Mouse (Mus musculus) frontal cortex, postnatal 36 days (tissue): ENCODE measurements around the gene Idh2.
A peak's percentile ranks its signal among the peaks of the same experiment; 100 is the strongest.

Experiments
- DNase-seq, 2 experiments: peaks; one replicate each; pipeline ENCODE4 v3.0.0; 2022; ENCODE audit warnings: low spot score in 2 of 2

The Idh2 gene

GRCm38 (mm10) chr7:80085970-80086715 lies 29.0 kb downstream of the Idh2 start:
- DNase-seq = no peak

- DNase-seq = no peak
Measured at GRCm38 (mm10) chr7:80084484-80084931, 30.7 kb downstream of the Idh2 start.

GRCm38 (mm10) chr7:80081586-80082554 lies 33.3 kb downstream of the Idh2 start:
- no peak for DNase-seq

- peak; percentile 44 to 58 for DNase-seq
Measured at GRCm38 (mm10) chr7:80078792-80079301, 36.3 kb downstream of the Idh2 start.

GRCm38 (mm10) chr7:80077801-80078200 lies 37.4 kb downstream of the Idh2 start:
- no peak for DNase-seq

- no peak for DNase-seq
Measured at GRCm38 (mm10) chr7:80076961-80077716, 38.1 kb downstream of the Idh2 start.

GRCm38 (mm10) chr7:80075946-80076583 lies 39.1 kb downstream of the Idh2 start:
- no peak for DNase-seq

- DNase-seq = no peak
Measured at GRCm38 (mm10) chr7:80074921-80075441, 40.2 kb downstream of the Idh2 start.

GRCm38 (mm10) chr7:80073506-80073905 lies 41.7 kb downstream of the Idh2 start:
- no peak for DNase-seq

GRCm38 (mm10) chr7:80072297-80072696 lies 42.9 kb downstream of the Idh2 start:
- peak; percentile 62 to 69 for DNase-seq

GRCm38 (mm10) chr7:80071209-80071608 lies 44.0 kb downstream of the Idh2 start:
- DNase-seq = no peak

- DNase-seq = peak; percentile 70 to 72
Measured at GRCm38 (mm10) chr7:80069615-80070327, 45.4 kb downstream of the Idh2 start.

- DNase-seq = no peak
Measured at GRCm38 (mm10) chr7:80068341-80068740, 46.9 kb downstream of the Idh2 start.

- DNase-seq = no peak
Measured at GRCm38 (mm10) chr7:80066675-80067455, 48.3 kb downstream of the Idh2 start.

- no peak for DNase-seq
Measured at GRCm38 (mm10) chr7:80065250-80065649, 49.9 kb downstream of the Idh2 start.

GRCm38 (mm10) chr7:80063902-80064736 lies 51.1 kb downstream of the Idh2 start:
- no peak for DNase-seq

- no peak for DNase-seq
Measured at GRCm38 (mm10) chr7:80063244-80063643, 51.9 kb downstream of the Idh2 start.

GRCm38 (mm10) chr7:80062083-80062826 lies 52.9 kb downstream of the Idh2 start:
- DNase-seq = no peak
